Mouse (Mus musculus) telencephalon, adult 2 months (tissue): Measurements from ENCODE around the gene Qrich1.
A peak's percentile ranks its signal among the peaks of the same experiment; 100 is the strongest.

Experiments used
- DNase-seq: peaks from one replicate; pipeline ENCODE4 v3.0.0-alpha.2; 2011; ENCODE audit warnings: low read depth, low spot score

Qrich1 gene

DNA sequence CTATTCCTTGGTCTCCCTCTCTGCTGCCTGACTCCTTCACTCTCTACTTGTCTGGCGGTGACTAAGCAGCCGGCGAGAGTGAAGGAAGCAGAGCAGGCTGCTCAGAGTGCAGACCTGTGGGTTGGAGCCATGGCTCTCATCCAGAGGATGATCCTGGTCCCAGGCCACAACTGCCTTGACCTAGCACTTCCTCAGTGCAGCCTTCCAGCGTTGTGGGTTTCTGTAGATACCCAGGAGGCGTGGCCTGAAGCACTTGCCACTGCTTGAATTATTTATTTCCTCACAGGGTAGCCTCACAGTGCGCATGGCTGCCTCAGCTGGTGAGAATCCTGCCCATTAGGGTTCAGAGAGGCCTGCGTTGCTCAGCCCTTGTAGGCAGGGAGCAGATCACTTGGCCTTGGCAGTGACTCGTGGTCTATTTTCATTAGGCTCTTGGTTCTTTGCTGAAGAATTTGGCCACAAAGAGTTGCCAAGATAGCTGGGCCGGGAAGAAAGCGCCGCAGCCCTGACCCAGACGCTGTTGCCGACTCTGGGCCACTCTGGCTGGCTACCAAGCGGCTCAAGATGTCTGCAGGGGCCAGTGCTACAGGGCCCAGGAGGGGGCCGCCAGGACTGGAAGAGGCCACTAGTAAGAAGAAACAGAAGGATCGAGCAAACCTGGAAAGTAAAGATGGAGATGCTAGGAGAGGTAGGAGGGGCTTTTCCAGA lies 24.4 kb upstream of the Qrich1 start:
- no peak for DNase-seq

DNA sequence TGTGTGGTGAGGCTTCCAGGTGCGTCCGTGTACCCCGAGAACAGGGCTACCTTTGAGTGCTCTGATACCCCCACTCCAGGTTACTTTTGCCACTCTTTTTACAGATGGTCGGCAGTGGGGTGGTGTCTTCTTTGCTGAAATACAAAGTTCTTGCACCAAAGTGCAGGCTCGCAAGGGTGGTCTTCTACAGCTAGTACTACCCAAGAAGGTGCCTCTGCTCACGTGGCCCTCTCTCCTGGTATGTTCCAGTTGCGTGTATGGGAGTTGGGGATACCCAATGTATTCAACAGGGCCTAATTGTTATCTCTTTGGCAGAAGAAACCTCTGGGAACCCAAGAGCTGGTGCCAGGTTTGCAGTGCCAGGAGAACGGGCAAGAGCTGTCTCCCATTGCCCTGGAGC lies 23.4 kb upstream of the Qrich1 start:
- no peak for DNase-seq

DNA sequence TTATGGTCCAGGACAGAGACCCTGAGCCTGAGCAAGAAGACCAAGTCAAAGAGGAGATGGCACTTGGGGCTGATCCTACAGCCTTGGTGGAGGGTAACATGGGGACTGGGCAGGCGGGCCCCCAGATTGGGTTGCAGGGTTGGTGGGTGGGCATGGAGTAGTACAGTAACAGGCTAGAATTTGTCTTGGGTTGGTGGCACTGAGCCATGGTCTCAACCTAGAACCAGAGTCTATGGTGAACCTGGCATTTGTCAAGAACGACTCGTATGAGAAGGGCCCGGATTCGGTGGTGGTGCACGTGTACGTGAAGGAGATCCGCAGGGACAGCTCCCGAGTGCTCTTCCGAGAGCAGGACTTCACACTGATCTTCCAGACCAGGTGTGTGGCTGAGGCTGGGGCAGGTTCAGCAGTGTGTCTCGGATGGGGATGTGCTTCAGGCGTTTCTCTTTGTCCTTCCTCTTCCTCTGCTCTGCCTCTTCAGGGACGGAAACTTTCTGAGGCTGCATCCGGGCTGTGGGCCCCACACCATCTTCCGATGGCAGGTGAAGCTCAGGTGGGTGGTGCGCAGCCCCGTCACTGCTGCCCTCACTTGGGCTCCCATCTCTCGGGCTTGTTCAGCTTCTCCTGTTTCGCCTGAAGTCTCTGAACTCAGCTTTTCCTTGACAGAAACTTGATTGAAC lies 22.3 kb upstream of the Qrich1 start:
- no peak for DNase-seq

- DNase-seq = no peak
These were observed 21.7 kb upstream of the Qrich1 start for GRCm38 (mm10) chr9:108494905-108495304.

DNA sequence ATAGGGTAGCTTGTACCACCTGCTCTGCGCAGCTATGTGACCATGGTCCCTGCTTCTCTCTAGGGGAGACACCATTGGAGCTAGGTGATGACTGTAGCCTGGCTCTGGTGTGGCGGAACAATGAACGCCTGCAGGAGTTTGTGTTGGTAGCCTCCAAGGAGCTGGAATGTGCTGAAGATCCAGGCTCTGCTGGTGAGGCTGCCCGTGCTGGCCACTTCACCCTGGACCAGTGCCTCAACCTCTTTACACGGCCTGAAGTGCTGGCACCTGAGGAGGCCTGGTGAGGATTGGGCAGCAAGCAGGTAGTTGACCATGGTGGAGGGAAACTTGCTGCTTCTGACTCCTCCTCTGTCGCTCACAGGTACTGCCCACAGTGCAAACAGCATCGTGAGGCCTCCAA lies 17.4 kb upstream of the Qrich1 start:
- DNase-seq = no peak

- no peak for DNase-seq
These were observed 16.7 kb upstream of the Qrich1 start for GRCm38 (mm10) chr9:108499943-108500342.

DNA sequence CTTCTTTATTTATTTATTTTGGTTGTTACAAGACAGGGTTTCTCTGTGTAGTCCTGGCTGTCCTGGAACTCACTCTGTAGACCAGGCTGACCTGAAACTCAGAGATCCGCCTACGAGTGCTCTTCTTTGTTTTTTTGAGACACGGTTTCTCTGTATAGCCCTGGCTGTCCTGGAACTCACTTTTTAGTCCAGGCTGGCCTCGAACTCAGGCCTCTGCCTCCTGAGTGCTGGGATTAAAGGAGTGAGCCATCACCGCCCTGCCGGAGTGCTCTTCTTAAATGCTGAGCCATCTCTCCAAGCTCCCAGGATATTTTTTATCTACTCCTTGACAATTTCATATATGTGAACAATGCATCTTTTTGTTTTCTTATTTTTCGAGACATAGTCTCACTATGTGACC lies 9.7 kb upstream of the Qrich1 start:
- no peak for DNase-seq

GRCm38 (mm10) chr9:108507619-108508434 lies 8.8 kb upstream of the Qrich1 start, which contains the start of gene Qars:
Gene Qars (plus strand): TSS chr9:108507706.
- DNase-seq = peak; percentile 97

DNA sequence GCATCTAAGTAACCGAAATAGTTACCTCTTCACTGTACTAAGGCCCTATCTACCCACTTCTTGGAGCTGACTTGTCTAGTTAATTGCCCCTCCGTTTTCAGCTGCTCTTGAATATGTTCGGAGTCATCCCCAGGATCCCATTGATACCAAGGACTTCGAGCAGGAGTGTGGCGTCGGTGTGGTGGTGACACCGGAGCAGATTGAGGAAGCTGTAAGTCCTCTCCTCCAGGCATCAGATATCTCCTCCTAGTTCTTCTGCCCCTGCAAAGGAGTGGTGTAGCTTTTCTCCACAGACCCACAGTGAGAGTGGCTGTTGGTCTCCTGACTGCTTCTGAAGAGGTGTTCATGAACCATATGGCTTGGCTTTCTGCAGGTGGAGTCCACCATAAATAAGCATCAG lies 7.8 kb upstream of the Qrich1 start:
- DNase-seq = no peak

DNA sequence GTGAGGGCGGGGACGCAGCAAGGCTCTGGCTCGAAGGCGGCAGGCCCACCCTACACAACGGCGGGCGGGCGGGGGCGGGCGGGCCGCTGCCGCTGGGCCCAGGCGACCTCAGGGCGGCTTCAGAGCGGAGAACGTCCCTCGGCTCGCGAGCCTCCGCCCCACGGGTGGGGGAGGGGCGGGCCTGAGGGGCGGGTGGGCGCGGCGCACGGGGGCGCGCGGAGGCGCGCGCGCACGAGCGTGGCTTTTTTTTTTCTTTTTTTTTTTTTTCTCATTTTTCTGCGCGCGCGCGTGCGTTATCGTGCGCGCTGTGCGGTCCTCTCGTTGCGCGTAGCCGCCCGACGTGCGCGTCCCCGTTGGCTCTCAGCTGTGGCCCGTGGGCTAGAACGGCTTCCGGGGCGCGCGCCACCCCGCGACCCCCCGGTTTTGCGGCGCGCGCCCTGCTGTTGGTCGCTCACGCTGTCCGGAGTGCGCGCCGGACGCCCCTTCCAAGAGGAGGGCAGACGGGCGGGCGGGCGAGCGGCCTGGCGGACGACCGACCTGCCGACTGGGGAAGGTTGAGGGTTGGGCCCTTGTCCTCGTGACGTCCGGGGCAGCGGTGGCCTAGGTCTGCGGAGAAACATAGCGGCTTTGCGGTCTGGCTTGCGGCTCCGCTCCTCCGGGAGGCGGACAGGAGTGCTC lies 786 bp downstream of the Qrich1 start:
- peak; percentile 58 for DNase-seq

GRCm38 (mm10) chr9:108517931-108518332 lies 1.3 kb downstream of the Qrich1 start:
- peak; percentile 64 for DNase-seq

DNA sequence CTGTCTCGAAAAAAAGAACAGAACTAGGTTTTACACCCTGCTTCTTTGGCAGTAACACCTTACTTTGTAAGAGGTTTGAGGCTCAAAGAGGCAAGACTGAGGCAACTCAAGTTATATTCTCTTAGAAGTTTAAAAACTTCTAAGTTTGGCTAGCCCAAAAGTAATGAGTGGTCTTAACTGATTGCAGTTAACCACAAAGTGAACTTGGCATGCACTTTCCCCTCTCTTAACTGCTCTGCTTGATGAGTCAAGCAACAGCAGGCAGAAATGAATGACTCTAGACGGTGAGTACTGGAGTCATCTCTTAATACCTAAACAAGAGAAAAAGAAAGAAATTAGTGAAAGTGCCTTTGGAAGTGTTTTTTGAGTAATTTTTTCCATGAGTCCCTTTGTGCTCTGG lies 5.0 kb downstream of the Qrich1 start:
- DNase-seq = no peak

- no peak for DNase-seq
These were observed 6.7 kb downstream of the Qrich1 start for GRCm38 (mm10) chr9:108523341-108523740.

DNA sequence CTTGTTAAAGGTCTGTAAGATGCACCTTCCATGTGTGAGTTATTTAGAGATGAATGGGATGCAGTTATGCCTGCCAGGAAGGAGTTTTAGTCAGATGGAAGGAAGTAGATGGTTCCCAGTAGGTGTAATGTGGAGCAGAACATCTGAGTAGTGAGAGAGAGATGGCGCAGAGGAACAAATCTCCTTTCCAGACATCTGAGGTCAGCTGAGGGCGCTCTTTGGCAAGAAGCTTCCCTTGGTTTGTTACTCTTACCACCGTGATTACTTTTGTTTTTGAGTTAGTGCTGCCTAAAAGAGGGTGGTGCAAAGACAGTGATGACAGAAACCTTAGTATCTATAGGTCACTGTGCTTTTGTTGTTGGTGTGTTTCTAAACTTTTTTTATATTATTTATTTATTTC lies 8.8 kb downstream of the Qrich1 start:
- no peak for DNase-seq

DNA sequence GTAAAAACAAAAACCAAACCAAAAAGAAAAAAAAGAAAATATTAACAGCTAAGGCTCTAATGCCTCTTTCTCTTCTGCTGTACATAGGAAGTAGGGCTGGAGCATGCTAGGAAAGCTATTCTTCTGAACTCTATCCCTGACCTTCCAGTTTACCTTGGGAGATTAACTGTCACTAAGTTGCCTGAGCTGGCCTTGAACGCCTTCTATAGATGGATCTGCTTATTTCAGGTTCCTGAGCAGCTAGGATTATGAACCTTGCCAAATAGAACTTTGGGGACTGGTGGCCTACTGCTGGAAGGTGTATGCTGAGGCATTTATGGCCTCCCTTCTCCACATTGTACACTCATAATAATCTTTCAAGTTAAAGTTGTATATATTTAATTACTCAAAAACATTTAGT lies 14.3 kb downstream of the Qrich1 start:
- DNase-seq = no peak

DNA sequence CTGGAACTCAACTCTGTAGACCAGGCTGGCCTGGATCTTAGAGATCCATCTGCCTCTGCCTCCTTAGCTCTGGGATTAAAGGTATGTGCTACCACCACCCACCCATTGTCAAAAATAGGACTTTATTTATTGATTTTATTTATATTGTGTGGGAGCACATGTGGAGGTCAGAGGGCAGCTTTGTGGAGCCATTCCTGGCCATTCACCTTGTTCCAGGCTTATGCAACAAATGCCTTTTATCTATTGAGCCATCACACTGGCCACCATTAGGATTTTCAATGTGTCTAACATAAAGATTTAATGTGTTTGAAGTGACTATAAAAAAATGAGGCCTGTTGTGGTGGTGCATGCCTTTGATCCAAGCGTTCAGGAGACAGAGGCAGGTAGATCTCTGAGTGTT lies 14.9 kb downstream of the Qrich1 start:
- no peak for DNase-seq

- DNase-seq = no peak
These were observed 24.2 kb downstream of the Qrich1 start for GRCm38 (mm10) chr9:108540846-108541245.

- no peak for DNase-seq
These were observed 29.4 kb downstream of the Qrich1 start for GRCm38 (mm10) chr9:108545986-108546385.

GRCm38 (mm10) chr9:108546875-108547274 lies 30.3 kb downstream of the Qrich1 start:
- no peak for DNase-seq

DNA sequence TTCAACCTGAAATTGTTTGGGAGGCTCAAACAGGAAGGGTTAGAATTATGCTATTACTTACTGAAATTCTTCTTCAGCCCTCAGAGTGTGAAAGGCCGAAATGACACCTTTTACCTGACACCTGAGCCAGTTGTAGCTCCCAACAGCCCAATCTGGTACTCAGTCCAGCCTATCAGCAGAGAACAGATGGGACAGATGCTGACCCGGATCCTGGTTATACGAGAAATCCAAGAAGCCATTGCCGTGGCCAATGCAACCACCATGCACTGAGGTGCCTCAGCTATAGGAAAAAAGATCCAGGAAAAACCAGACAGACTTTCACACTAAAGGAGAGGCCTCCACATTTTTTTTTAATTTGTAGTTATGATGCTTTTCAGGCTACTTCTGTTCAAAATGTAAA lies 42.6 kb downstream of the Qrich1 start:
- DNase-seq = no peak

DNA sequence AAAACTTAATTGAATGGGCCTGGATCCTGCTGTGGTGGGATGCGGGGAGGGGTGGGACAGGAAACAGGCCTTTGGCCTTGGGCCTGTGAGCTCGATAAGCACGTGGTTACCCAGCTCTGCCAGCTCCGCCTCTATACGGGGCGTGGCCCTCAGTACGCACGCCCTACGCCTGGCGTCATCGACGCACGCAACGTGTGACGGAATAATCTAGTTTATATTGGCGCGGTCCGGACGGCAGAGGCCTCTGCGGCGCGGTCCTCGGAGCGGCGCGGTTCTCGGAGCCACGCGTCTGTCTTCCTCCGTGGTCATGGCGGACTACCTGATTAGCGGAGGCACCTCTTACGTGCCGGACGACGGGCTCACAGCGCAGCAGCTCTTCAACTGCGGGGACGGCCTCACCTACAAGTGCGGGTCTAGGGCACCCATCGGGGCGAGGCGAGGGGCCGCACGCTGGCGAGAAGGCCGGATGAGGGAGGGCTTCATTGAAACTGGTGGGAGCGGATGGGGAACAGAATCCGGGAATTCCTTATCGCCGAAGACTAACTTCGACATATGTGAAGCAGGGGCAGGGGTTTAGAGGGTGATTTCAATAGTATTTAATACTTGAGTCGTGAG lies 43.7 kb downstream of the Qrich1 start, which contains the start of gene Impdh2:
Impdh2 (plus strand) TSS at position 60 of the 615 bp plus-strand sequence.
- DNase-seq = peak; percentile 89
